Mouse (Mus musculus): ENCODE measurements around the gene Nod2. TPM values are rescaled to one million over a fixed set of nuclear protein-coding genes. Genes with fewer than 3 reads are reported as not detected.
A peak's percentile ranks its signal among the peaks of the same experiment; 100 is the strongest.

Gene Nod2
- polyA plus RNA-seq, 1 experiment from 2014 or later: 0.19 TPM

DNA sequence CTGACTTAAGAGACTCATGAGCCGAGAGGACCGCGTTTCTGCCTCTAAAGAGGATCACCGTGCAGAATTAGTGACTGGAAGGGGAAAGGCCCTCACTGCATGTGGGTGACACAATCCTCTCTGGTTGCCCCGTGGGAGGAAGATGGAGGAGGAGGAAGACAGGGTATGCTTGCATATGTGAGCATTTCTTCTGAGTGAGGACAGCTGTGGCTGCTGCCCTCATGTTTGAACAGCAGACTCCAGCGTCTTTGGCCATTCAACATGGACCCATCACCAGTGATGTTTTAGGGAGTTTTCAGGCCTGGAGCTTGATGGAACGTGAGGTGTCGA is 39.8 kb downstream of the Nod2 start:
- Histone ChIP-seq H3K27ac (no peak overlapping the region), H3K4me3 (replicated peaks) (no peak overlapping the region), H3K9ac (no peak overlapping the region), H3K36me3 (no peaks in the 10 kb centered on the region), H3K4me2 (replicated peaks) (no peak overlapping the region), H3K9me3 (no peaks in the 10 kb centered on the region), H3K4me1 (replicated peaks) (0 out of 2 replicates have a peak, but pooled peaks cover 2% of the 10 kb centered on the region), H3K27me3 (replicated peaks) (no peaks in the 10 kb centered on the region)
- 83% methylated on average over 8 of the region's 8 CpGs for WGBS
- ATAC-seq: no peak

- no peaks in the 10 kb centered on the region for H3K9me3 ChIP-seq
- 0 out of 2 replicates have a peak, but pooled peaks cover 5% of the 10 kb centered on the region for H3K4me1 ChIP-seq (replicated peaks)
- WGBS: 75% methylated on average over 6 of the region's 6 CpGs
- ATAC-seq: no peak
- no peak overlapping the region for H3K4me2 ChIP-seq (replicated peaks)
- H3K36me3 ChIP-seq: no peaks in the 10 kb centered on the region
- H3K4me3 ChIP-seq (replicated peaks): no peak overlapping the region
- H3K9ac ChIP-seq: no peak overlapping the region
- H3K27ac ChIP-seq: no peak overlapping the region
- H3K27me3 ChIP-seq (replicated peaks): no peaks in the 10 kb centered on the region
Measured at GRCm38 (mm10) chr8:88689151-88689550, 42.0 kb downstream of the Nod2 start.

DNA sequence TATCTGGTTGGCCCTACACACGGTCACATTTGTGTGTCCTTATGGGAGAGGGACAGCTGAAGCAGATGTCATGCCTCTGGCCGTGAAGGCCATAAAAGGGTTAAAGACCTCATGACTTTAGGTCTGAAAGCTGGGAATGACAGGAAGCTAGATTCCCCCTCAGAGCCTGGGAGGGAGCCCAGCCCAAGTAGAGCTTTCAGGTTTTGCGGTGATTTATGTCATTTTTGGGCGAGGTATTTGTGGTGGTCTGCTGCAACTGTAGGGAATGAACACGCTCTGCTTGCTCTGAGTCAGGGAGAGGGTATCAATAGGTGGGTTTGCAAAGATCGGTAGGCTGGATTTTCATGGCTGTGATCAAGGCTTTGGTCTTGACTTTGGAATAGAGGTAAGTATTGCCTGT is 42.8 kb downstream of the Nod2 start:
- Histone ChIP-seq H3K36me3 (no peaks in the 10 kb centered on the region), H3K4me3 (replicated peaks) (no peak overlapping the region), H3K4me1 (replicated peaks) (0 out of 2 replicates have a peak, but pooled peaks cover 5% of the 10 kb centered on the region), H3K4me2 (replicated peaks) (no peak overlapping the region), H3K9ac (no peak overlapping the region), H3K27ac (no peak overlapping the region), H3K9me3 (no peaks in the 10 kb centered on the region), H3K27me3 (replicated peaks) (no peaks in the 10 kb centered on the region)
- 81% methylated on average over 6 of the region's 6 CpGs for WGBS
- ATAC-seq: no peak

DNA sequence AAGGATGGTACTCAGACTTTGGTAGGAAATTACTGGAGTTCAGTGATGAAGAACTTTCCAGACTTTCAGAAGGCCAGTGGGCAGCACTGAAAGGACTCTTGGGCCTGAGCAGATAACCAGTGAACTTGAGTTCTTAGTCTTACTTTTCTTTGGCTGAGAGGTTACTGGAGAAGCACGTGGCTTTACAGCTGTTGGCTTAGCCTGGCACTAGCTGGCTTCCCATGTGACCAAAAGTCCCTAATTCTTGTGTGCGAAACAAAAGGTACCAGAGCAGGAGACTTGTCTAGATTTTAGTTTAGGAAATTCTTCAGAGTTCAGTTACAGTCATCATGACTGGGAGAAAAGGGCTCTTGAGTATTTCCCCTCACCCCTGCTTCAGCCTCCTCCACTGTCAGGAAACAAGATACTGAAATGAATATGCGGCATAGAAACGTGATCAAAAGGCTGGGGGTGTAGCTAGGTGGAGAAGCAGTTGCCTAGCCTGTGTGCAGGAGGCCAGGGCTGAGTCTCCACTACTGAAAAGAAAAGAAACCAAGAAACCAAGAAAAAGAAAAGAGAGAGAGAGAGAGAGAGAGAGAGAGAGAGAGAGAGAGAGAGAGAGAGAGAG is 44.3 kb downstream of the Nod2 start:
- H3K36me3 ChIP-seq: no peaks in the 10 kb centered on the region
- no peak overlapping the region for H3K4me3 ChIP-seq (replicated peaks)
- no peak for ATAC-seq
- H3K27me3 ChIP-seq (replicated peaks): no peaks in the 10 kb centered on the region
- H3K27ac ChIP-seq: no peak overlapping the region
- H3K4me1 ChIP-seq (replicated peaks): peaks cover 3% of the 10 kb centered on the region; the same call in 1 of the 2 replicates
- H3K9ac ChIP-seq: no peak overlapping the region
- no peaks in the 10 kb centered on the region for H3K9me3 ChIP-seq
- 48% methylated on average over 4 of the region's 4 CpGs for WGBS
- no peak overlapping the region for H3K4me2 ChIP-seq (replicated peaks)

DNA sequence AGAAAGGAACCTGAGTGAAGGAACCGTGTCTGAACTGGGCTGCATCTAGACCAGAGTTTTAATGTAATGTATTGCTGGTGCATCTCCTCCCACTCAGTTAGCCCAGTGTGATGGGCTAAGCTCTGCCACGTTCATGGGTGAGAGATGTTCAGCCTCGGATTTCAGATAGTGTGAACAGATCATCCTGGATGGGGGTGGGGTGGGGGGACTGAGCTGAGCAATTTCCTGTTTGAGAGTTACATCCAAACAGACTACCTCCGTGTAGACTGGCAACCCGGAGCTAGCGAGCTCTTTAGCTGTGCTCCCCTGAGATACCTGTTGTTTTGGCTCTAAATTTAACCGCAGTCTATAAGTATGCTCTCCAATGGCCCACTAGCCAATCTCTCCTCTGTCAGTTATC is 44.8 kb downstream of the Nod2 start:
- Histone ChIP-seq H3K9me3 (no peaks in the 10 kb centered on the region), H3K27ac (no peak overlapping the region), H3K4me2 (replicated peaks) (no peak overlapping the region), H3K9ac (no peak overlapping the region), H3K4me1 (replicated peaks) (peaks cover 3% of the 10 kb centered on the region; the same call in 1 of the 2 replicates), H3K27me3 (replicated peaks) (no peaks in the 10 kb centered on the region), H3K4me3 (replicated peaks) (no peak overlapping the region), H3K36me3 (no peaks in the 10 kb centered on the region)
- WGBS: 31% methylated on average over 7 of the region's 7 CpGs
- no peak for ATAC-seq

- no peak overlapping the region for H3K27ac ChIP-seq
- no peaks in the 10 kb centered on the region for H3K36me3 ChIP-seq
- no peak overlapping the region for H3K4me3 ChIP-seq (replicated peaks)
- no peaks in the 10 kb centered on the region for H3K9me3 ChIP-seq
- H3K4me2 ChIP-seq (replicated peaks): no peak overlapping the region
- ATAC-seq: no peak
- peaks cover 6% of the 10 kb centered on the region; the same call in 1 of the 2 replicates for H3K4me1 ChIP-seq (replicated peaks)
- no peaks in the 10 kb centered on the region for H3K27me3 ChIP-seq (replicated peaks)
- 85% methylated on average over 6 of the region's 6 CpGs for WGBS
- no peak overlapping the region for H3K9ac ChIP-seq
Measured at GRCm38 (mm10) chr8:88692866-88693265, 45.8 kb downstream of the Nod2 start.

GRCm38 (mm10) chr8:88693376-88693775 is 46.3 kb downstream of the Nod2 start:
- Histone ChIP-seq H3K4me1 (replicated peaks) (peaks cover 8% of the 10 kb centered on the region; the same call in 1 of the 2 replicates), H3K27ac (no peak overlapping the region), H3K9ac (no peak overlapping the region), H3K4me3 (replicated peaks) (no peak overlapping the region), H3K9me3 (no peaks in the 10 kb centered on the region), H3K27me3 (replicated peaks) (no peaks in the 10 kb centered on the region), H3K36me3 (no peaks in the 10 kb centered on the region), H3K4me2 (replicated peaks) (no peak overlapping the region)
- no peak for ATAC-seq
- 80% methylated on average over 4 of the region's 4 CpGs for WGBS

- Histone ChIP-seq H3K27ac (no peak overlapping the region), H3K27me3 (replicated peaks) (no peaks in the 10 kb centered on the region), H3K9ac (no peak overlapping the region), H3K9me3 (no peaks in the 10 kb centered on the region), H3K4me2 (replicated peaks) (no peak overlapping the region), H3K36me3 (no peaks in the 10 kb centered on the region), H3K4me1 (replicated peaks) (peaks cover 8% of the 10 kb centered on the region; the same call in 1 of the 2 replicates), H3K4me3 (replicated peaks) (no peak overlapping the region)
- WGBS: 64% methylated on average over 7 of the region's 7 CpGs
- ATAC-seq: no peak
Measured at GRCm38 (mm10) chr8:88694291-88694690, 47.2 kb downstream of the Nod2 start.

DNA sequence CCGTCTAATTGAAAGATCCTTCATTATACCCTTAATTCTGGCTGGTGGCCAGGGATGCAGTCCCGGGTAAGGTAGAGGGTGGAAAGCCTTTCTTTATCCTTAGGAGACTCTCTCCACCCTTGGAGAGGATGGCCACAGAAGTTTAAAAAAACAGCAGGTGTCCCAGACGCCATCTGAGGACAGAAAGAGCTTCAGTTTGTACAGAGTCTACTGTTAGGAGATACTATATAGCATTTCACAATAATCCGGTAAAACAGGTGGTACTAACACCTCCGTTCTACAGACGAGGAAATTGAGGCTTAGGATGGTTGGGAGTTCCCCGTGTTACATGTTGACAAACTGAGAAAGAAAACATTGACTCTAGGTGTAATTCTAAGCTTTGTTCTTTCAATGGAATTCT is 49.1 kb downstream of the Nod2 start:
- H3K9ac ChIP-seq: no peak overlapping the region
- ATAC-seq: peak; percentile 18

GRCm38 (mm10) chr8:88696721-88697641 is 49.9 kb downstream of the Nod2 start, which contains the start of gene Cyld:
Gene Cyld (plus strand): TSS chr8:88697028.
- Histone ChIP-seq H3K4me3 (replicated peaks) (peak within 1 kb of the TSS; percentile 96), H3K27ac (peak within 1 kb of the TSS; percentile 77), H3K9ac (peak within 1 kb of the TSS; percentile 66), H3K36me3 (no peaks in the 10 kb centered on the region), H3K4me1 (replicated peaks) (peaks cover 6% of the 10 kb centered on the region; the same call in 1 of the 2 replicates), H3K9me3 (no peaks in the 10 kb centered on the region), H3K27me3 (replicated peaks) (no peaks in the 10 kb centered on the region), H3K4me2 (replicated peaks) (peak within 1 kb of the TSS; percentile 60)
- WGBS: under 1% methylated on average over 80 of the region's 80 CpGs
- ATAC-seq: peak; percentile 99

More for the DNA sequence above, 49.1 kb downstream of the Nod2 start:
- Histone ChIP-seq H3K27ac (no peak overlapping the region), H3K27me3 (replicated peaks) (no peaks in the 10 kb centered on the region), H3K36me3 (no peaks in the 10 kb centered on the region), H3K4me2 (replicated peaks) (peak overlapping the region; percentile 60), H3K4me3 (replicated peaks) (peak overlapping the region; percentile 96), H3K9me3 (no peaks in the 10 kb centered on the region), H3K4me1 (replicated peaks) (peaks cover 8% of the 10 kb centered on the region; the same call in 1 of the 2 replicates)
- WGBS: 23% methylated on average over 7 of the region's 7 CpGs

DNA sequence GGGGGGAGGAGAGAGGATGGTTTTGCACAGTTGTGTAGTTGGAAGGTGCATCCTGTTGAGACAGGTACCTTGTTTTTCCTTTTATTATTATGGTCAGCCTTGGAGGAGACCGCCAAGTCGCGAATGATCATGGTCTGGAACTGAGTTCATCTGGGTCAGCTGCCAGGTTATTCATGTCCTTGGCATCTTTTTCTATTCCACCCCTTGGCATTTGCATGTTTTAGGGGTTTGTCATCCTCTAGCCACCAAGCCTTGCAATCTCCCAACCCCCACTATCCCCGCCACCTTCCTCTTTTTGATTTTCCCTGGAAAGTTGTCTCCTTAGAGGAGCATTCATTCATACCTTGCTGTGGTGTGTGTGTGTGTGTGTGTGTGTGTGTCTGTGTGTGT is 50.5 kb downstream of the Nod2 start:
- Histone ChIP-seq H3K4me3 (replicated peaks) (peak overlapping the region; percentile 96), H3K36me3 (no peaks in the 10 kb centered on the region), H3K9me3 (no peaks in the 10 kb centered on the region), H3K4me2 (replicated peaks) (peak overlapping the region; percentile 58), H3K27ac (peak overlapping the region; percentile 77; the same call in 1 of the 2 replicates), H3K9ac (peak overlapping the region; percentile 66), H3K27me3 (replicated peaks) (no peaks in the 10 kb centered on the region), H3K4me1 (replicated peaks) (peaks cover 5% of the 10 kb centered on the region; the same call in 1 of the 2 replicates)
- 14% methylated on average over 4 of the region's 4 CpGs for whole genome bisulfite sequencing
- ATAC-seq: no peak

GRCm38 (mm10) chr8:88698048-88698447 is 50.9 kb downstream of the Nod2 start:
- Histone ChIP-seq H3K9ac (no peak overlapping the region), H3K27ac (no peak overlapping the region), H3K4me3 (replicated peaks) (peak overlapping the region; percentile 96), H3K27me3 (replicated peaks) (no peaks in the 10 kb centered on the region), H3K9me3 (no peaks in the 10 kb centered on the region), H3K4me2 (replicated peaks) (peak overlapping the region; percentile 58), H3K36me3 (no peaks in the 10 kb centered on the region), H3K4me1 (replicated peaks) (peaks cover 5% of the 10 kb centered on the region; the same call in 1 of the 2 replicates)
- no peak for ATAC-seq
- WGBS: 44% methylated on average over 2 of the region's 2 CpGs
